Mouse (Mus musculus) lung, postnatal 0 days (tissue): ENCODE data around the gene Galp.
A peak's percentile ranks its signal among the peaks of the same experiment; 100 is the strongest.

Source experiments
- CTCF ChIP-seq: IDR thresholded peaks from 2 replicates; pipeline ENCODE4 v1.5.1; 2016; ENCODE audit warnings: antibody characterized with exemption, mild to moderate bottlenecking
- EP300 ChIP-seq: IDR thresholded peaks from 2 replicates; pipeline ENCODE4 v1.6.1; 2016; ENCODE audit warnings: antibody characterized with exemption, mild to moderate bottlenecking, control low read depth

DNA sequence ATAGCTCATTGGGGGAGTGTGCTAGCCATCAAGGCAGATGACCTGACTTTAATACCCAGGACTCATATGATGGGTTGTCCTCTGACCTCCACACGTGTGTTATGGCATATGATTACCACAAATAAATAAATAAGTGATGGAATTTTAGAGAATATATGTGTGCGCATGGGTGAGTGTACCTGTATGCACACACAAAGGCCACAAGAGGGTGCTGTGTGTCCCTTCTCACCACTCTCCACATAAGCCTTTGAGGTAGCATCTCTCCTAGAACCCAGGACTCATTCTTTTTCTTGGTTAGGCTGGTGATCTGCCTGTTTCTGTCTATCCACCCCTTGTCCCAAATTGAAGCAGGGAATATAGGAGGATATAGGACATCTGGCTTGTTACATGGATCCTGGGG, 1.1 kb upstream of the Galp start:
- no peak for TF ChIP-seq EP300
- peak; percentile 42 for TF ChIP-seq CTCF
